Mouse (Mus musculus) testis, postnatal 10 days (tissue): ENCODE measurements around the gene Gm36176.

Experiments used
- DNase-seq: peaks from one replicate; pipeline ENCODE4 v3.0.0; 2021; ENCODE audit warnings: low spot score

Gm36176 gene

DNA sequence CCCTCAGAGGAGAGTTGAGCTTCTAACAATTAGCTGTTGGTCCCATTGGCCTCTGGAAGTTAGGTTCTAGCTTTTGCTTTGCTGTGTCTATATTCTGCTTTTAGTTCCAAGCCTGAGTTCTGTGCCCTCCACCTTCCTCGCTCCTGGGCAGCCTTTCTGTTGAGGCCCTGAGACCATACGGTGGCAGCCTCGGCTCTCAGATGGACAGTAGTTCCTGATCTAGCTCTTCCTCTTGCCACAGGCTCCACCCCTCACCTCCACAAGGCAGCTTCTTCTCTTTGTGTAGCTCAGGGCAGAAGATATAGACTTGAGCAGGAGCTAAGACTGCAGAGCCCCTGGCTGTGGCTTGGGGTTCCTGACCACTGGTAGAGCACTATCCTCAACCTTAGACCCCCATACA is 33.7 kb downstream of the Gm36176 start:
- DNase-seq: no peak

DNA sequence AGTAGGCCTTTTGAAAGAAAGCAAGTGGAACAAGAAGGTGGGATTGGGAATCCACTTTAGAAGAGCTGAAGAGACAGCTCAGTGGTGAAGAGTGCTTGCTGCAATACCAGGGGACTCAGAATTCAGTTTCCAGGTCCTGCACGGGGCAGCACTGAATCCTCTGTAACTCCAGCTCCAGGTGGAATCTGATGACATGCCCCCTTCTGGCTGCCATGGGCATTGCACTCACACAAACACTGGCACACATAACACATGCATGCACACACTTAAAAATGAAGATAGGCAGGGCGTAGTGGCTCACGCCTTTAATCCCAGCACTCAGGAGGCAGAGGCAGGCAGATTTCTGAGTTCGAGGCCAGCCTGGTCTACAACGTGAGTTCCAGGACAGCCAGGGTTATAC is 36.0 kb downstream of the Gm36176 start:
- no peak for DNase-seq

DNA sequence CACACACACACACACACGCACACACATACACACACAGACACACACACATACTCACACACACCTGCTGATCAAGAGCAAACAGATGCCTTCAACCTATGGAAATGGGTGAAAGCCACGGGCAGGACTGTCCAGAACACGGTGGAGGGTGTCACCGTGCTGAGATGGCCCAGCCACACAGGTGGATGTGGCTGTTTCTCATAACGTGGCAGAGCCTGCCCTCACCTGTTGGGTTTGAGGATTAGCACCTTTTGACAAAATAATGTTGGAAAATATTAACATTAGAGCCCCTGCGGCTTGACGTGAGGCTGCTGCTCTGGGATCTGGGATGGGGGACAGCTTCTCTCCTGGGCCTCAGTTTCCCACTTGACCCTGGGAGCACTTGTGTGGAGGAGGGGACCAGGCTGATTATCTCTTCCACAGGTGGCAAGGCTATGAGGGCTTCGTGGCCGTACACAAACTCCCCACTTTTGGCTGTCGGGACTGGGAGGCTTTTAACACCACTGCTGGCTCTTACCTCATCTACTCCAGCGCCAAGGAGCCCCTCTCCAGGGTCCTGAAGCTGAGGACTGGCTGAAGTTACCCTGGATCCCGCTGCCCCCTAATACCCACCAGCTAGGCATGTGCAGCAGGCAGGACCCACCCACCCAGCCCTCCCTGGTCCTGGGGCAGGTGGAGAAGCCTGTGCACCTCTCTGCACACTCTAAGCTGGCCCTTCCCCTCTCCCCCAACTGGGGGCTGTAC is 39.6 kb downstream of the Gm36176 start:
- DNase-seq: no peak

DNA sequence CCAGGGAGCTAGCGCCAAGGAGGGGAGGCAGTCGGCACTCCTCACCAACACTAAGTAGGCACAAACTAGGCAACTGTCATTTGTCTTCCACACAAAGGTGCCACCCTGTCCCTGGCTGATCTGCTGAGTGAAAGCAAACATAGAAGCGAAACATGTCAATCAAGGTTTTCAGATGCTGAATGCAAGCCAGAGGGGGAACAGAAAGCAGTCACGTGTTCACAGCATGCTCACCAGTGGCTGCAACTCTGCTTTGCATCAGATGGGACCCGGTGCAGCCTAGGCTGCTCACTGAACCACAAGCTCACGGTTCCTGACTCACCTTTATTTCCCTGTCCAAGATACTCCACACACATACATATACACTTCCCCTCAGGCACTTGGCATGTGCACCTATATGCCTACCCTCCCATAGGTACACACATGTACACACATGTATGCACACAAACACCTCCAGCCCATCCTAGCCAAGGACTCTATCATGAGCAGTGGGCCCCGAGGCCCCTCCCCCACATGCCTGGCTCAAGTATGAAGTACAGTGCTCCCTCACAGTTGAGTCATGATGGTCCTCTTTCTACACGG is 44.5 kb downstream of the Gm36176 start:
- no peak for DNase-seq

DNA sequence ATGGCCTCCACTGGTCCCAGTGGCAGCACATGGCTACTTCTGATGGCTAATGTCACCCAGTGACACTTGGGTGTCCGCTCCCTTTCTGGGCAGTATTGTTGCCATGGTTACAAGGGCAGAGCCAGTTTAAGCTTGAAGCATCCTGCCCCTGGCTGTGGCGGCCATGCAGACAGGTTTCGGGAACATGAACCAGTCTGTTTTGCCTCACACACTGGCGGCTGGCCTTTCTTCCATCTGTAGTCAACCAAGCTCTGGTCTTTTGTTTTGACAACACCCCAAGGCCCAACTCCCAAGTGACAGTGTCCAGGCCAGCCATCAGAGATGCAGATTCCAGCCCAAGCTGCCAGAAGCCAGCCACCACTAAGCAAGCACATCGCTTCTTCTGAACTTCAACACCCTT is 49.0 kb downstream of the Gm36176 start:
- no peak for DNase-seq
